Mouse (Mus musculus) liver, postnatal 0 days (tissue): Measurements from ENCODE around the gene Akap7.

Source experiments
- CTCF ChIP-seq: sonication (generic); IDR thresholded peaks from 2 replicates; pipeline ENCODE4 v1.5.1; 2016; ENCODE audit warnings: antibody characterized with exemption, low read depth
- EP300 ChIP-seq: IDR thresholded peaks from 2 replicates; pipeline ENCODE4 v1.6.1; 2016; ENCODE audit warnings: antibody characterized with exemption, low read depth, mild to moderate bottlenecking

DNA sequence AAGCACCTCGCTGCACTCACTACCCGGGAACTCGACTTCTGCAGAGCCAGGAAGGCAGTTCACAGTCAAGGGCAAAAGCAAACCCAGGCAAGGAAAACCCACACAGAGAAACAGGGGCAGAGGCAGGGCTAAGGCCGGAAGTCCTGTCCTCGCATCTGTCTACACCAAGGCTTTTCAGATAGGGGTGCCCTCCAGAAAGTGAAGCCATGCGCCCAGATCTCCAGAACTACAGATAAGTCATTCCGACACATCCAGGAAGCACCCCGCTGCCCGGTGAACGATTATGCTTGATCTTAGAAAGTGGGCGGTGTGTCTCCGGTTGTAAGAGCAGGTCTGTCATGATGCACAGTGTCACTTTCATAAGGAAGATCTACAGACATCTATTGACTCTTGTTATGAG is 109.1 kb downstream of the Akap7 start:
- TF ChIP-seq CTCF (no peak), EP300 (no peak)
